Comparison of ENCODE assay signal across 12 mouse cellular contexts in the genomic region with DNA sequence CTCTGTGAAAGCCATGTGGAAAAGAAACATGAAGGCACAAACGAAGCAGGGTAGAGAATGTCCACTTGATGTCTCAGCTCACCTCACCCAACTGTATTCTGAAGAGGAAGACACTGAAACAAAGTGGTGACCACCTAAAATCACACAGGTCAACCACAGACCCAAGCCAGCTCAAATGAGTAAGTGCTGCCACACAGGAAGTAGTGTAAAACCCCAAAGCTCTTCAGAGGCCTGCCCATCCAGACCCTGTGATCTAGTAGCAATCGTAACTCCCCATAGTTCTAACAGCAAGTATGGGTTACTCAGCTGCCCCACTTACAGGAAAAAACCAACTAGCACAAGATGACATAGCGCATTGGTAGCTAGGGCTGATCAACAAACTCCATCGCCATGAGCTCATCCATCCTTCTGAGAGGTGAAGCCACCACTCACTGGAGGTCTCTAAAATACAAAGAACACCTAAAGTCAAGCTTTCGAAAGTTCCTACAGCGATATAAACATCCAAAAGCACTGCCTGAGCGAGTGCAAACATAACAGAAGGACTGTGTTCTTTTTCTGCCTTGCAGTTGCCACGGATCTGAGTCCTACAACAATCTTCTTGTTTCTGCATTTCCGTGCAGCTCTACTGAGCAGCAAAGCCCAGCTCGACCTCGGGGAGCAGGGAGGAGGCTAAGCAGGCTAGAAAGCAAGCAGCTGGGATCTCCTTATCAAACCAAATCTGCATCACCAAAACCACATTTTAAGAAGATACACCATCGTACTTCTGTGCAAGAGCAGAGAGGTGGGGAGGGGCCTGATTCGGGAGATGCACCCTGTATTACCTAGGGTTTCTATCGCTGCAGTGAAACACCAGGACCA.
DNase-seq lines count a peak whose midpoint lies in the region; ATAC-seq and TF ChIP-seq lines count a peak whose summit lies in the region.
"Had no signal": no experiment of that assay in that cellular context is flagged by ENCODE, and none has a peak within 500 bp of the region (broad histone marks: within the 10 kb centered on the region; RNA-seq: fewer than 3 reads in every experiment).

No protein-coding gene starts in this region.

- TF ChIP-seq EP300 in heart, postnatal 0 days (IDR thresholded peaks at IDR 0.05; ENCODE audit: low read depth) = no peak

- no peak for ATAC-seq in heart, postnatal 0 days (ENCODE audit: insufficient read depth, low read depth)
- peak; percentile 55 for ATAC-seq in granulocyte monocyte progenitor cell, adult 5-6 weeks (replicated peaks; ENCODE audit: poor library complexity, severe bottlenecking)
- peak; percentile 45 for ATAC-seq in neutrophil, adult 5-6 weeks (ENCODE audit: extremely low read depth, insufficient number of reproducible peaks, low FRiP score, poor library complexity, severe bottlenecking)
- ATAC-seq: forebrain, embryonic 14.5 days had no signal

- H3K27me3 ChIP-seq in heart, postnatal 0 days (ENCODE audit: control insufficient read depth, insufficient read depth, low read length) = no peaks in the 10 kb centered on the region
- H3K27me3 ChIP-seq: neural tube, embryonic 13.5 days had no signal

- peaks cover 25% of the 10 kb centered on the region; the same call in 1 of the 2 replicates for H3K4me1 ChIP-seq in heart, postnatal 0 days (ENCODE audit: control insufficient read depth, insufficient read depth)

- peak overlapping the region; percentile 8; the same call in 1 of the 2 replicates for H3K27ac ChIP-seq in heart, postnatal 0 days (ENCODE audit: low read depth)
- H3K27ac ChIP-seq: hindbrain, embryonic 14.5 days; neural tube, embryonic 13.5 days had no signal

- no peak overlapping the region for H3K9ac ChIP-seq in heart, postnatal 0 days (replicated peaks; ENCODE audit: low read depth, low read length)
- H3K9ac ChIP-seq: hindbrain, embryonic 14.5 days; neural tube, embryonic 13.5 days had no signal

- H3K36me3 ChIP-seq in heart, postnatal 0 days (replicated peaks; ENCODE audit: control insufficient read depth, insufficient read depth, low read length) = no peaks in the 10 kb centered on the region
- H3K36me3 ChIP-seq: neural tube, embryonic 13.5 days had no signal

- no peaks in the 10 kb centered on the region for H3K9me3 ChIP-seq in heart, postnatal 0 days (replicated peaks; ENCODE audit: control insufficient read depth, low read length)
- H3K9me3 ChIP-seq: neural tube, embryonic 13.5 days had no signal

- H3K4me3 ChIP-seq in heart, postnatal 0 days (ENCODE audit: low read depth, low read length) = no peak overlapping the region
- H3K4me3 ChIP-seq: neural tube, embryonic 13.5 days had no signal

- no peak overlapping the region for H3K4me2 ChIP-seq in heart, postnatal 0 days (ENCODE audit: low read depth, low read length)
- H3K4me2 ChIP-seq: hindbrain, embryonic 14.5 days; neural tube, embryonic 13.5 days had no signal

- no peak for DNase-seq in heart, postnatal 0 days (ENCODE audit: low spot score)
- DNase-seq in heart, adult 8-10 months (ENCODE audit: low spot score) = no peak
- DNase-seq in B cell, adult 2 months = peak; percentile 70 to 74
- no peak for DNase-seq in adrenal gland, adult (ENCODE audit: inconsistent age in 2 of 2, low spot score in 1 of 2)
- no peak for DNase-seq in right cerebral cortex, postnatal 4 days
- DNase-seq in adipocyte (ENCODE audit: low spot score) = no peak
- DNase-seq: embryo, embryonic 11 days had no signal

- no peak for TF ChIP-seq CTCF in heart, postnatal 0 days (IDR thresholded peaks at IDR 0.05; ENCODE audit: low read depth)

- 83% methylated on average over 14 of the region's 14 CpGs for WGBS in heart, postnatal 0 days

Comparison
In these comparisons a context has a peak if more than half of its experiments do, and no peak if none do; other contexts are left out.
1. DNase-seq: peak in B cell, adult 2 months (2 of 2); none in heart, postnatal 0 days (single experiment), heart, adult 8-10 months (single experiment), adrenal gland, adult (0 of 2), right cerebral cortex, postnatal 4 days (single experiment) and adipocyte (single experiment).